Mouse (Mus musculus) midbrain, postnatal 0 days (tissue): Measurements from ENCODE around the gene Gm21865. TPM values are rescaled to one million over a fixed set of nuclear protein-coding genes. Genes with fewer than 3 reads are reported as not detected.
"Not testable (repeated sequence)": the region's sequence is repeated elsewhere in the genome, so short reads cannot be mapped to it uniquely, and the experiment has no call there.

Source experiments
- ATAC-seq: fragments of 200-750 bp; cut with Nextera tagmentation; 2 replicates; pipeline ENCODE4 v1.8.0; 2017; ENCODE audit warnings: moderate number of reproducible peaks, mild to moderate bottlenecking, moderate TSS enrichment, moderate library complexity; ENCODE audit not compliant: low FRiP score
- DNase-seq: peaks from one replicate; pipeline ENCODE4 v3.0.0-alpha.2; 2015; ENCODE audit warnings: low spot score
- H3K27ac ChIP-seq: fragments of 300-500 bp; sonication (generic); 2 replicates; pipeline ENCODE4 v1.5.1; 2014; ENCODE audit warnings: low read depth, mild to moderate bottlenecking, low read length, mixed read lengths
- H3K27me3 ChIP-seq: fragments of 300-500 bp; sonication (generic); 2 replicates; pipeline ENCODE4 v1.6.1; 2014; ENCODE audit warnings: low read length, control low read depth, mixed read lengths; ENCODE audit not compliant: insufficient read depth
- H3K36me3 ChIP-seq: fragments of 300-500 bp; sonication (generic); 2 replicates; pipeline ENCODE4 v1.6.1; 2014; ENCODE audit warnings: low read length, control low read depth, mixed read lengths; ENCODE audit not compliant: insufficient read depth
- H3K4me1 ChIP-seq: fragments of 300-500 bp; sonication (generic); 2 replicates; pipeline ENCODE4 v1.6.1; 2014; ENCODE audit warnings: mild to moderate bottlenecking, control low read depth, antibody characterized with exemption, low read length, mixed read lengths; ENCODE audit not compliant: insufficient read depth
- H3K4me2 ChIP-seq: fragments of 300-500 bp; sonication (generic); 2 replicates; pipeline ENCODE4 v1.6.1; 2014; ENCODE audit warnings: low read depth, mild to moderate bottlenecking, low read length, mixed read lengths; ENCODE audit not compliant: poor library complexity, severe bottlenecking
- H3K4me3 ChIP-seq: fragments of 300-500 bp; sonication (generic); 2 replicates; pipeline ENCODE4 v1.5.1; 2014; ENCODE audit warnings: low read depth, mild to moderate bottlenecking, low read length, moderate library complexity
- H3K9ac ChIP-seq: fragments of 300-500 bp; sonication (generic); replicated peaks from 2 replicates; pipeline ENCODE4 v1.6.1; 2014; ENCODE audit warnings: mild to moderate bottlenecking, low read length, moderate library complexity, mixed read lengths; ENCODE audit not compliant: poor library complexity, severe bottlenecking
- H3K9me3 ChIP-seq: fragments of 300-500 bp; sonication (generic); 2 replicates; pipeline ENCODE4 v1.6.1; 2016; ENCODE audit warnings: low read length, control low read depth
- WGBS: fragments of 180-500 bp; shearing (Covaris S2); extraction: QIAGEN DNeasy Blood & Tissue Kit; methylation state at CpG from one replicate; pipeline ENCODE4 v1.1.7; 2014; 5-methylcytosine and 5-hydroxymethylcytosine counted together
- polyA plus RNA-seq: library from polyadenylated mRNA; unstranded; fragments of >200 nt; fragmentation: Nextera tagmentation; extraction: Ambion mirVana; gene quantifications from 2 replicates; pipeline ENCODE4 v1.2.1, GENCODE M21; 2015
- total RNA-seq: library from RNA; depleted of rRNA; stranded (reverse); fragments of >200 nt; gene quantifications from 2 replicates; pipeline ENCODE4 v1.2.3, GENCODE M21; 2014; rRNA removed

The Gm21865 gene
- not detected in 2 replicates for total RNA-seq
- not detected in 2 replicates for polyA plus RNA-seq

DNA sequence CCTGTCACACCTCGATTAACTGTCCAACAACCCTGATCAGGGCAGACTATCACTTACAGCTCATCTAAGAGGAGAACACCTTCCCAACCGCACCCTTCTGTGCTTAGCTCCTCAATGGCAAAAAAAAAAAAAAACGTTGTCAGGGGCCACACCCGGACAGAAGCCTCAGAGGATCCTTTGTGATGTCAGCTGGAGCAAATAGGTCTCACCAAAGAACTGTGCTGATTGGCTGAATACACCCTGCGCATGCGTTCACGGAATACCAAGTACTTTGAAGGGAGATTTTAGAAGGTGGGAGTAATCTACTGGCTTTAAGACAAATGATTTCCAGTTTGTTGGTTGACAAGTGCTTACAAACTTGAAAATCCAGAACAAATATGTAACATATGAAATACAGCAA lies at the start of gene Gm21865:
Gm21865 (minus strand) TSS at position 101 of the 400 bp plus-strand sequence.
- DNase-seq, H3K36me3 ChIP-seq, H3K4me3 ChIP-seq, H3K27me3 ChIP-seq, H3K27ac ChIP-seq, H3K4me1 ChIP-seq, ATAC-seq, H3K9me3 ChIP-seq, H3K4me2 ChIP-seq, H3K9ac ChIP-seq: not testable (repeated sequence)
- WGBS, result no CpG with 5 or more reads among the region's 7 CpGs

Other genes with a start within 250 kb of the Gm21865 start
- gene Gm21882, start 64.6 kb upstream of the Gm21865 start, total RNA-seq, result not detected in 2 replicates
- not detected in 2 replicates for gene Gm21882, start 64.6 kb upstream of the Gm21865 start, polyA plus RNA-seq